9 mouse cellular contexts compared by ENCODE assay signal in the genomic region with DNA sequence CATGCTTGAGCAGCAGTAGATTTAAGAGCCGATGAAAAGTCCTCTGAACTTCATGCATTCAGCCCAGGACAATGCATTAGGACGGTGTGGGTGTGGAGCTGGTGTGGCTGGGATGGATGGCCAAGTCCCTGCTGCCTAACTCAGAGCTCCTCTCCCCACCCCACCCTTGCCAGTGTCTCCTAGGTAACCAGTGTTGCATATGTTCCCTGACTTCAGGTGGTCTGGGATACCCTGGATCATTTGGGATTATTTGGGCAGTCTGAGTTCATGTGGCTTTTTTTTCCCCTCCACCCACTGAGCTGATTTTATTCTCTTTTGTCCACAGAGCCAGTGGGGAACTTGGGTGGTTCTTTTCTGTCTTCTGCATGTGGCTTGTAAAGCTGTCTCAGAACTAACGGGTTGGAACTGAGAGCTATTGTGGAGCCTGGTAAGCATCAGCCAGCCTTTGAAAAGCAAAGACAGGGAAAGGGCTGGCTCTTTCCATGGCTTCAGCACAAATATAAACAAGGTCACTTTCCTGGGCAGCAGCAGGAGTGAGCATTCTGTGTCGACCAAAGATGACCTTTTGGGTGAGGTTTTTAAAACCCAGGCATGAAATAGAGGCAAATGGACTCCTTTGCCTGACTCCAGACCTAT.
DNase-seq lines count a peak whose midpoint lies in the region; ATAC-seq and TF ChIP-seq lines count a peak whose summit lies in the region.
"Had no signal": no experiment of that assay in that cellular context is flagged by ENCODE, and none has a peak within 500 bp of the region (broad histone marks: within the 10 kb centered on the region; RNA-seq: fewer than 3 reads in every experiment).

No protein-coding gene starts in this region.

- H3K4me1 ChIP-seq in testis, adult 2 months (ENCODE audit: control insufficient read depth, insufficient read depth, low read length), result no peaks in the 10 kb centered on the region
- H3K4me1 ChIP-seq in forebrain, embryonic 12.5 days, result peaks cover 12% of the 10 kb centered on the region
- H3K4me1 ChIP-seq in limb, embryonic 10.5 days, result peaks cover 21% of the 10 kb centered on the region
- H3K4me1 ChIP-seq in stomach, embryonic 15.5 days, result 0 out of 2 replicates have a peak, but pooled peaks cover 2% of the 10 kb centered on the region
- no peaks in the 10 kb centered on the region for H3K4me1 ChIP-seq in heart, adult 2 months (ENCODE audit: control insufficient read depth, insufficient read depth, low read length)

- H3K79me2 ChIP-seq in heart, adult 2 months (replicated peaks; ENCODE audit: control insufficient read depth, insufficient read depth, low read length), result no peaks in the 10 kb centered on the region

- peak overlapping the region; percentile 48 for H3K4me3 ChIP-seq in testis, adult 2 months (ENCODE audit: control insufficient read depth, low read depth, low read length)
- no peak overlapping the region for H3K4me3 ChIP-seq in forebrain, embryonic 12.5 days (replicated peaks)
- no peak overlapping the region for H3K4me3 ChIP-seq in limb, embryonic 10.5 days
- H3K4me3 ChIP-seq in stomach, embryonic 15.5 days (replicated peaks), result no peak overlapping the region
- no peak overlapping the region for H3K4me3 ChIP-seq in heart, adult 2 months

- H3K9me3 ChIP-seq in forebrain, embryonic 12.5 days, result no peaks in the 10 kb centered on the region
- H3K9me3 ChIP-seq in limb, embryonic 10.5 days (replicated peaks), result no peaks in the 10 kb centered on the region
- no peaks in the 10 kb centered on the region for H3K9me3 ChIP-seq in stomach, embryonic 15.5 days

- intact Hi-C loops in heart, adult 2 months (cut with DNase I), result no loop called here

- no peak for TF ChIP-seq EP300 in heart, adult 2 months (IDR thresholded peaks at IDR 0.05; ENCODE audit: insufficient read depth, low read depth, low read length)

- WGBS in forebrain, embryonic 12.5 days, result 8% methylated on average over 4 of the region's 4 CpGs
- WGBS in limb, embryonic 10.5 days, result 34% methylated on average over 4 of the region's 4 CpGs
- 33% methylated on average over 4 of the region's 4 CpGs for WGBS in stomach, embryonic 15.5 days
- WGBS in heart, adult 2 months, result 33% methylated on average over 4 of the region's 4 CpGs

- H3K36me3 ChIP-seq in testis, adult 2 months (ENCODE audit: control insufficient read depth, insufficient read depth, low read length), result no peaks in the 10 kb centered on the region
- no peaks in the 10 kb centered on the region for H3K36me3 ChIP-seq in forebrain, embryonic 12.5 days (replicated peaks)
- H3K36me3 ChIP-seq in limb, embryonic 10.5 days, result no peaks in the 10 kb centered on the region
- H3K36me3 ChIP-seq in stomach, embryonic 15.5 days, result no peaks in the 10 kb centered on the region
- H3K36me3 ChIP-seq in heart, adult 2 months (ENCODE audit: control insufficient read depth, insufficient read depth, low read length), result no peaks in the 10 kb centered on the region

- TF ChIP-seq CTCF in testis, adult 2 months (IDR thresholded peaks at IDR 0.05; ENCODE audit: control insufficient read depth, insufficient read depth, insufficient replicate concordance, low read depth, low read length), result no peak
- TF ChIP-seq CTCF in heart, adult 2 months (IDR thresholded peaks at IDR 0.05), result no peak

- no peak for DNase-seq in testis, postnatal 14 days (ENCODE audit: low spot score)
- DNase-seq in limb, embryonic 10.5 days (ENCODE audit: low spot score), result no peak
- DNase-seq in heart, adult 2 months, result no peak
- DNase-seq in urinary bladder, adult 2 months (ENCODE audit: low spot score), result no peak
- no peak for DNase-seq in adrenal gland, postnatal 10 days
- DNase-seq: liver, postnatal 0 days had no signal

- no peak overlapping the region for H3K9ac ChIP-seq in forebrain, embryonic 12.5 days
- H3K9ac ChIP-seq in stomach, embryonic 15.5 days, result no peak overlapping the region
- H3K9ac ChIP-seq in heart, adult 2 months (ENCODE audit: low read depth, low read length), result no peak overlapping the region
- H3K9ac ChIP-seq: liver, postnatal 0 days had no signal

- no peak overlapping the region for H3K4me2 ChIP-seq in forebrain, embryonic 12.5 days
- no peak overlapping the region; the same call in 1 of the 2 replicates for H3K4me2 ChIP-seq in stomach, embryonic 15.5 days

- H3K27ac ChIP-seq in testis, adult 2 months (ENCODE audit: control insufficient read depth, insufficient read depth, low read depth, low read length), result no peak overlapping the region
- no peak overlapping the region for H3K27ac ChIP-seq in forebrain, embryonic 12.5 days
- peak overlapping the region; percentile 59 for H3K27ac ChIP-seq in limb, embryonic 10.5 days
- peak overlapping the region; percentile 8 for H3K27ac ChIP-seq in stomach, embryonic 15.5 days
- no peak overlapping the region for H3K27ac ChIP-seq in heart, adult 2 months

- H3K27me3 ChIP-seq in testis, adult 2 months (ENCODE audit: control insufficient read depth, insufficient read depth, low read length), result no peaks in the 10 kb centered on the region
- H3K27me3 ChIP-seq in forebrain, embryonic 12.5 days, result peaks cover 18% of the 10 kb centered on the region
- H3K27me3 ChIP-seq in limb, embryonic 10.5 days (ENCODE audit: low read depth, poor library complexity, severe bottlenecking), result no peaks in the 10 kb centered on the region
- H3K27me3 ChIP-seq in stomach, embryonic 15.5 days (replicated peaks), result no peaks in the 10 kb centered on the region
- H3K27me3 ChIP-seq in heart, adult 2 months (ENCODE audit: control insufficient read depth, insufficient read depth, low read length), result no peaks in the 10 kb centered on the region

- peak; percentile 76; the same call in 1 of the 2 replicates for ATAC-seq in forebrain, embryonic 12.5 days (ENCODE audit: low FRiP score)
- ATAC-seq in stomach, embryonic 15.5 days (ENCODE audit: insufficient read depth, low FRiP score, low read depth), result no peak
- ATAC-seq: liver, postnatal 0 days had no signal

- no peak for TF ChIP-seq POLR2A in testis, adult 2 months (IDR thresholded peaks at IDR 0.05; ENCODE audit: control insufficient read depth, low read depth, low read length)
- no peak for TF ChIP-seq POLR2A in heart, adult 2 months (IDR thresholded peaks at IDR 0.05; ENCODE audit: insufficient read depth, low read depth, low read length)

Comparison
In these comparisons a context has a peak if more than half of its experiments do, and no peak if none do; other contexts are left out.
1. H3K27ac ChIP-seq: peak in limb, embryonic 10.5 days (single experiment) and stomach, embryonic 15.5 days (single experiment); none in testis, adult 2 months (single experiment), forebrain, embryonic 12.5 days (single experiment) and heart, adult 2 months (single experiment).